Mouse (Mus musculus) testis, postnatal 10 days (tissue): ENCODE data around the gene Sod2.
A peak's percentile ranks its signal among the peaks of the same experiment; 100 is the strongest.
"Not testable (repeated sequence)": the region's sequence is repeated elsewhere in the genome, so short reads cannot be mapped to it uniquely, and the experiment has no call there.

Experiments
- DNase-seq: peaks from one replicate; pipeline ENCODE4 v3.0.0; 2021; ENCODE audit warnings: low spot score

Sod2 gene

DNA sequence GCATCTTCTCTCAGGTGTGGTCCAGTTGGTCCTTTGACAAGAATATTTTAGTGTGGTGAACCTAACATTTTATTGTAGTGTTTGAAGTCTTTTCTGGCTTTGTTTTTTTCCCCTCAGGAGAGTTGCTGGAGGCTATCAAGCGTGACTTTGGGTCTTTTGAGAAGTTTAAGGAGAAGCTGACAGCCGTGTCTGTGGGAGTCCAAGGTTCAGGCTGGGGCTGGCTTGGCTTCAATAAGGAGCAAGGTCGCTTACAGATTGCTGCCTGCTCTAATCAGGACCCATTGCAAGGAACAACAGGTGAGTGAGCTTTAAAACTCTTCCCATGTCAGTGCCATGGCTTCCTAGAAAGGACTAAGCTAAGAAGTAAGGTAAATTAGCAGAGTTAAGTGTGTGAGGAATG is 6.7 kb downstream of the Sod2 start:
- DNase-seq: no peak

DNA sequence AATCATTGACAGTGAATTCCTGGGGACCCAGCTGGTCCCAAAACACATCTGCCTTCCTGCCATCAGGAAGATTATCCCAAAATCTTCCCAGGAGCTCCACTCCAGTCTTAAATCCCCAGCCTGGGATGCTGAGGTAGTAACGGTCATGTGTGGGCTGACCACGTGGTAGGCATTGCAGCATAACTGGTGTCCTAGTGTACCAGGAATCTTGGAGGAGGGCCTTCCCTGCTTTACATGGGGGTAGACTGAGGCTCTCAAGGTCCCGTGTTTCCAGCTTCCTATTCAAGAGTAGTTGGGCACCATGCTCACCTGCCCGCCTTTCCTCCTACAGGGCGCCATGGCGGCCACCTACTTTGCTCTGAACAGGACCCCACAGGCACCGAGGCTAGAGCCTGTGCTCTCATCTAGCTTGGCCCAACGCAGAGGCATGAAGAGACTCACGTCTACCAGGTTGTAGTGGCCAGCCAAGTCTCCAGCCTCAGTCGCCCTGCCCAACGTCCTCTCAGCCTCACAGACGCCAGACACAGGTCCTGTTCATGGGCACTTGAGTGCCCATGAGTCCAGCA is 30.1 kb downstream of the Sod2 start:
- DNase-seq: not testable (repeated sequence)

DNA sequence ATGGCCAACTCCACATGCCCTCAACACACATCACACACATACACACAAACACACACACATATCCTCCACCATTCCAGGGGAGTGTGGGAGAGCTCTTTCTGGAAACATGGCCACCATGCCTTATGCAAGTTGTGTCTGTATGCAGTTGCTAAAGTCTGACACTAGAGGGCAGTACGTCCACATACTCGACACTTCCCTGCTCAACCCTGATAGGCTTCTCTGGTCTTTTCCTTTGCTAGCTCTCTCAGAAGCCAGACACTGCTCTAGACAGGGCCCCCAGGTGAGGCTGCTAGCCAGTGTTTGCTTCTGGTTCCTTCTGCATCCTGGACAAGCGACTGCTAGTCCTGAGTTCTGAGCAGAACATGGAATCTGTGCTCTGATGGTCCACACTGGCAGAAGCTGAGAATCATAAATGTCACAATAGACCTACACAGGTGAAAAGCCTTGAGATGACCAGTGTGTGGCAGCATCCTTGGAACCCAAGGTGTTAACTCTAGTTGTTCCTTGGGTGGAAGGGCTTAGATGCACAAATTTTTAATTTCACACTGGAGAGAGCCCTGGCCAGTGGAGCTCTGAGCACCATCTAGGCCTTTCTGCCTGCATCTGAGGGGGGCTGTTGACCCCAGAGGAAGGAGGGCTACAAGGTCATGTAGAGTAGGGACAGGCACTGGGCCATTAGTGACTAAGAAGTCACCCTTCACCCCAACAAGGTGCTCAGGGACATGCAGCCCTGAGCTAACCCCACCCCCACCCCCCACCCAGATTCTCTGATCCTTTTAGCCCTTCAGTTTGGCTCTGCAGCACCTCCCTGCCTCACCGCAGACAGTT is 37.4 kb downstream of the Sod2 start:
- DNase-seq: peak; percentile 46

DNA sequence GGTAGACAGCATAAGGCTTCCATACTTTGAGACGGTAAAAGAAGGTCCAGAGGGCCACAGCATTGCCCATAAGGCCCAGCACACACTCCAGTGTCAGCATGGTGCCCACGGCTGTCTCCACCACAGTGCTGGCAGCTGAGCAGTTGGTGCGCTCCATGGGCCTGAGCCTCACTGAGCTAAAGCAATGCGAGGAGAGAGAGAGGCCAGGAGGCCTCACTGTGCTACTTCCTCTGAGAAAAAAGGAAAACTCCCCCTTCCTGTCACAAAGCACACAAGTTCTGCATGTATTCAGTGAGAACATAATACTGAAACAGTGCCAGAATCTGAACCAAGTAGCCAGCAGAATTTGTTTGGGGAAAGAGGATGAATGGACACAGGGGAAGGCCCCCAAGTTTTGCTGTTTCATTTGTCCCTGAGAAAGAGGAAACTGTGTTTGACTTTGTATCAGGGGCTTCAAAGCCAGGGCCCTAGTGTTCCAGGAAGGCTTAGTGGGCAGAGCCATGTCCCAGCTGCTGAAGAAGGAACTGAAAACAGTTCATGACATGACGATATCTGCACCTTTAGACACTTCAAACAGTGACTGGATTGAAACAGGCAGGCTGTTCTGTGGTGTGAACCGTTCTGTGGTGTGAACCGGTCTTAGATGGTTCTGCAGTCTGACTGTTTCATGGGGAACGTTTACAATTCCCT is 45.6 kb downstream of the Sod2 start, which contains the start of gene Gpr31b:
TSS of gene Gpr31b (minus strand) at position 173 of the 690 bp plus-strand sequence.
- DNase-seq: not testable (repeated sequence)

DNA sequence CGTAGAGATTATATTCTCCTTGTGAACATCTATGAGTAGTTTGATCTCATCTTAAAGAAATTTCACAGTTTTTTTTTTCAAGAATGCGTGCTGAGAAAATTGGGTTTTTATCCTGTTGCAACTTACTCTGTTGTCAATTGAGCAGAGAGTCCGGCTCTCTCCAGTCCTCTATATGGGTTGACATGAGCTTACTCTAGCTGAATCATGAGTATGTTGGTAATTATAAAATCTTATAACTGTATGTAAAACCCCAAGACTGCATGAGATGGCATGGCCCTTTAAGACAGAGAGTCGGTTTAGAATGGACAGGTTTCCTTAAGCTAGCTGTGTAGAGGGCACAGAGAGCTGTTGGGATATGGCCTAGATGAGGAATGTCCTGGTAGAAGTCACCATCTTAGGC is 54.2 kb downstream of the Sod2 start, which contains the start of gene Tcp10b:
TSS of gene Tcp10b (plus strand) at position 301 of the 400 bp plus-strand sequence.
- not testable (repeated sequence) for DNase-seq

DNA sequence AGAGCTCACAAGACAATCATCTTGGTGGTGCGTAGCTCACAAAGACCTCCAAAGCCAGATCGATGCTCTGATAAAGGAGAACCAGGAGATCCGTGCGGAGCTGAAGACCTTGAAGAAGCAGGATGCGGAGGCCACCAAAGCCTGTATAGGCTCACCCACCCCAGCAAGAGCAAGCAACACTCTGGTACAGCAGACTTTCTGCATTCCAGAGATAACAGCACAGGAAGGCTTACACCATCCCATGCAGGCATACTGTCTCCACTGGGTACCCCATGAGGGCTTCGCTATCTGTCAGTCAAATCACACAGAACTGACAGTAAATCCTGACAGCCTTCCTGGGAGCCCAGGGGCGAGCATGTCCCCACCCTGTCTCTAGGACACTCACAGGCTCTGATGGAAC is 56.2 kb downstream of the Sod2 start:
- DNase-seq: not testable (repeated sequence)

DNA sequence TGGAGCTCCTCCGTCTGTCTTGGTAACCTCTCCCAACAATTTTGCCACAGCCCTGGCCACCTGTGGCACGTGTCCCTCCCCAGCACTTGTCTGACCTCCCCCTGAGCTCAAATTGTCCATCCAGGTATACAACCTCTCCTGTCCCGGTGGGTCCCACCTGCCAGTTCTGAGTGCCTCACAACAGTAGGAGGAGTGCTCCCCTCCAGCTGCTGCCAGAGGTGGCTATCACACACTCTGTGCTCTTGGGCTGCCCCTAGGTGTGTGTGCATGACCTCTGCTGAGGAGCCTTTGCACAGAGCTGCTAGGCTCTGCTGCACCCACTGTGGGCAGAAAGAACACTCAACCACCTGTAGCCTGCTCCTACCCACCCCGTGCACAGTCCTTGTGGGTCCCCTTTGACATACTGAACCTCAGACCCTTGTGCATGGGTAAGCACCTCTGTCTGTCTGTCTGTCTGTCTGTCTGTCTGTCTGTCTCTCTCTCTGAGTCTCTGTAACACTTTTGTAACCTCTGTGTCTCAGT is 61.3 kb downstream of the Sod2 start:
- not testable (repeated sequence) for DNase-seq

DNA sequence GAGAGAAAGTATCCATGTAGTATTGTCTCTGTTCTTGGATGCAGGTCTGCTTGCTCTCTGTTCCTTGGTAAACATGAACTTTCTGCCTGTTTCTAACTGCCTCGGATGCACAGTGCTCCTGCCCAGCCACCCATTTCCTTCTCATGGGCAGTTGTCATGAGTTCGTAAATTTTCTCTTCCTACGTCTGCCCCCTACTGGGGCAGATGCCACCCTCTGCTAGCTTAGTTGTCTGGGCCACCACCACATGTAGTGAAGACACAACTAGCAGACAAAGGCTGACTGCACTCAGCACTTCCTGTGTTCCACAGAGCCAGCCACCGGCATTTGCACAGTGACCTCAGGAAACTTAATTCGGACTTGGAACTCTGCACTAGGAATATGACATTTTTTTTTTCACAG is 62.6 kb downstream of the Sod2 start:
- DNase-seq: not testable (repeated sequence)
